Mouse (Mus musculus) ovary, postnatal 10 days (tissue): ENCODE data around the gene Wdr60.

ENCODE experiments used
- DNase-seq: peaks from one replicate; pipeline ENCODE4 v3.0.0; 2022; ENCODE audit warnings: low spot score

The Wdr60 gene

DNA sequence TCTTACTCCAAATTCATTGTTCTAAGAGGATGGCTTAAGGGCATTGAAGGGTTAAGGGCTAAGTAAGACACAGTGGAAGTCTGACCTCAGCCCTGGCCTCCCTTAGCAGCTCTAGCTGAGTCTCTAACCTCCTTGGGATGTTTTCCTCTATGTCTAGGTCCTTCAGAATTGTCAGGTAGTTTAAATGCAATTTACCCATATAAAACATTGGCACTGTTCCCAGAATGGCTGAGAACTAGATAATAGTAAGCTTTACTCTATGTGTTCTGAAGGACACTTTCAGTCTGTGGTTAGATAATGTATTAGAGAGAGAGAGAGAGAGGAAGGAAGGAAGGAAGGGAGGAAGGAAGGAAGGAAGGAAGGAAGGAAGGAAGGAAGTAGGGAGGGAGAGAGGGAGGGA is 80.4 kb downstream of the Wdr60 start:
- DNase-seq, result no peak

DNA sequence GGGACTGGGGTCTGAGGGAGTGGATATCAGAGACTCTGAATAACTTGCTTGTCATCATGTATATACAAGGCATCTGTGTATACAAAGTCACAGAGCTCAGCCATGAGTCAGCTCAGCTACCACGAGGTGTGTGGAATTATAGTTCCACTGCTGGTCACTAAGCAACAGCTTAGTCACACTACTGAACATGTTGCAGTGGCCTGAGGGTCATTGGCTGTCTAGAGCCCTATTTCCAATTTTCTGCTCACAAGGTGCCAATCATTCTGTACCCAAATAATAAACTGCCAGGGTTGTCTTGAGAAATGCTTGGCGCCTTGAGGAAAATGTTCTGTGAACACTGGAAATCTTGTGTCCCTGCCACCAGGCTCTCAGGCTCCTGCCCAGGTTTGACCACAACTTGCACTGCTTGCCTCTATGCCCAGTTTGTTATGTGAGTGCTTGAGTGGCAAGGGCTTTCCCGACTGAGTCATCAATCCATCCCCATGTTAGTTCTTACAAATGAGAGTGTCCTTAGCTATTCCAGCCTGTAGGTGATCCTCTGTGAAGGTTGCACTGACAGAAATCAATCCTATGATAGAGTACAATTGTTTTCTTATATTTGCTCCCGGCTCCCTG is 81.3 kb downstream of the Wdr60 start:
- DNase-seq, result no peak

DNA sequence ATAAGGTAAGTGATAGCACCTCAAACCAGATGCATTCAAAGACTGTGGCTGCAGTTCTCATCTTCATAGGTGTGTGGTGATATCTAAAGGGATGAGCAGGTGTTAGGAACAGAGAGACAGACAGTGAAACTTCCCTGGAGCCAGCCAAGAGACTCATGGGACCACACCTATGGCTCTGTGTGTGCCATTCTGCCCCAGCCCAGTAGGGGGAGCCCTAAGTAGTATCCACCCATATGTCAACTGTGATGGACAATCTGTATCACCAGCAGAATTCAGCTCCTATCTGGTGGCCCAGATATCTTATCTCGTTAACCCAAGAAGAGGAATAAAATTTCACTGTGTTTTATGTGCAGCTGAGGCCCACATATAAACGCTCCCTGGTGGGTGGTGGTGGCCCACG is 85.9 kb downstream of the Wdr60 start:
- no peak for DNase-seq

DNA sequence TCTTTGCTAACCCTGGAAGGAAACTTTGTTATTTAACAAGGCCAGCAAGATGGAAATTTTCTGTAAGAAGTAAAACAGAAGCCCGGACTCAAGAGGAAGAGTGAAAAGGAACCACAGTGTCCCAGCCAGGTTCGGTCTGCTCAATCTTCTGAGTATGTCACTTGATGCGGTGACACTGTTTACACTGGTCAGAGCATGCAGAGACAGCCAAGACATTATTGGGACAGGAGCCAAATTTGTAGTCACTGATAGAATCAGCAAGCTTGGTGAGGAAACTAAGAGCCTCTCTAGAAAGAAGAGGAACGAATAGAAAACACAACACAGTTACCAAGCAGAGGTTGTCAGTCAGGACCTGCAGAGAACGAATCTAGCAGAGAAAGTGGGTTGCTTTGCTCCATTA is 93.2 kb downstream of the Wdr60 start:
- DNase-seq, result no peak

DNA sequence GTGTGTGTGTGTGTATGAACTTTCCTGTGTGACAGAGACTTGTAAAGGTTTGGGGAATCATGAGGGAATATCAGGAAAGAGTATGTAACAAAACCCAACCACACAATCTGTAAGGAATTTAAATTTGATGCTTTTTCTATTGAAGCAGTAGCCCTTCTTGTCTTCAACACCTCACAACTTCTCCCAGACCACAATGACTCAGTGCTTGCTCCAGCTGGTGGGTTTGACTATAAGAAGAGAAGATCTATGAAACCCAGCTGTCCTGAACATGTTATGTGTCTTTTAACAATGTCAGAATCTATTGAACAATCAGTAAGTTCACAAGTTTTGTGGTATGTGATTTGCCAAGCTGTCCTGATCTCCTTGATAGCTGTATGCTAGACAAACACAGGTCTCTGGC is 97.5 kb downstream of the Wdr60 start:
- no peak for DNase-seq

DNA sequence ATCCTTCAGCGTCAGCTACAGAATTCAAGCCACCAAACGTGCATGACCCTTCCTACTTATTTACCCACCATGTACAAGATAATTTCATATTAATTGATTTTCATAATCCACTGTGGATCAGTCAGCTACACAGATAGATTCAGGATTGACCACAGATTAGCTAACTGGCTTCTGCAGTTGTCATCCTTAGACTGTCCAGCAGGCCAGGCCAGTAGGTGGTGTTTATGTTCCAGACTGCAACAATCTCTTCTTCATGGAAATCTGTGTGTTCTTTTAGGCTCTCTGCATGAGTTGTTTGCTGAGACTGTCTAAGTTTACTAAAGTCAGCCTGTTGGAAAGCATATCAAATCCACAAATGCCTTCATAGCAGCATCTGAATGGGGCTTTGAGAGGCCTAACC is 103.1 kb downstream of the Wdr60 start:
- no peak for DNase-seq

DNA sequence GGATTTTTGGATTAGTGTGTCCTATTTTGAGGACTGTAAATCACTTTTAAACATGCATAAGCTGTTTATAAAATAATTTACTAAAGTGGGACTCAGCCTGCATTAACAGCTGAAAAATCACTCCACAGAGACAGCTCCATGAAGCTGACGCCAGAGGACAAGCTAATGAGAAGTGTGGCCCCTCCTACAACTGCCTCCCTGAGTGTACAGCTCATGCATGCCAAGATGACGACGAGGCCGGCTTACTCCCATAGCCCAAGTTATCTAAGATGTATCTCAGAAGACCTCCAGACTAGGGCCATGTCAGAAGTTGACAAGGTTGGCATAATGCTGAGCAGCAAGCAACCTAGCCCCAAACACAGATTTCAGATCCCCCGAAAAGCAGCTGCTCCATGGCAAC is 103.6 kb downstream of the Wdr60 start:
- DNase-seq, result no peak

DNA sequence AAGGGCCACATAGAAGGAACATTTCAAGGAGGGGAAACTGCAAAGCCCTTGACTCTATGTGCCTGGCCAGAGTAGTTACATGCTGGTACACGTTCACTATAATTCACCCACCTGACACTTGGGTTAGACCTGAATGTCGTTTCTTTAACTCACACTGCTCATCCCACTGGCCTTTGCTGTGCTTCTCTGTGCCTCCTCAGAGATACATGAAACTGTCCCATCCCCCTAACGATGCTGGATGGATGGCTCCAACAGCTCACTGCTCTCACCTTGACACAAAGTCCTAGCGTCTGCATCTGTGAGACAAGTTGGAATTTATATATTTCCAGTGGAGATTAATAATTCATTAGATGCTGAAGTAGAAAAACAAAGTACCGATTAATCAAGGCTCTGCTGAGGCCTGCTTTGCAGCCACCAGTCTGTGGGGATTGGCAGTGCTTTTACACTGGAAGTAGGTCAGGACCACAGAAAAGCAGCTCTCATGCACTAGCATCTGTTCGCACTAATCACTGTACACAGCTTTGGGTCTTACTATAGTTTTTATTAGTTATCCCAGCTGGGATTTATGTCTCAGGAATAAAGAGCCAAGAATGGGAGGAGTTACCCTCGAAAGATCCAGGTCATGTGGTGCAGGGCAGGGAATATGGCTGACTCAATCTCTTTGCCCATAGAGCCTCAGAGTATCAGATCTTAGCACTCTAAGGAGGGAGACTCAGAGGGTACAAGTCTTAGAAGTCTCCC is 105.9 kb downstream of the Wdr60 start:
- DNase-seq, result no peak
